Mouse (Mus musculus): Measurements from ENCODE around the gene Cacng6. TPM values are rescaled to one million over a fixed set of nuclear protein-coding genes. Genes with fewer than 3 reads are reported as not detected.

The Cacng6 gene
- polyA plus RNA-seq, 1 experiment from 2014 or later: 3.0 TPM

- H3K9me3 ChIP-seq (replicated peaks; ENCODE audit: control insufficient read depth, low read length): no peaks in the 10 kb centered on the region
- H3K27ac ChIP-seq (ENCODE audit: low read length): no peak overlapping the region
- no peak overlapping the region for H3K9ac ChIP-seq (ENCODE audit: low read length)
- H3K4me2 ChIP-seq (ENCODE audit: low read depth, low read length): no peak overlapping the region
- WGBS: 59% methylated on average over 6 of the region's 6 CpGs
- no peaks in the 10 kb centered on the region for H3K4me1 ChIP-seq (ENCODE audit: control insufficient read depth, insufficient read depth, low read length)
- no peak for ATAC-seq (ENCODE audit: insufficient read depth, low FRiP score)
- H3K27me3 ChIP-seq (ENCODE audit: control insufficient read depth, insufficient read depth, low read length): peaks cover 1% of the 10 kb centered on the region; the same call in 1 of the 2 replicates
- H3K4me3 ChIP-seq (replicated peaks; ENCODE audit: low read length): no peak overlapping the region
- H3K36me3 ChIP-seq (ENCODE audit: control insufficient read depth, insufficient read depth, low read length): no peaks in the 10 kb centered on the region
Measured at GRCm38 (mm10) chr7:3430161-3430560, 6.2 kb downstream of the Cacng6 start.

DNA sequence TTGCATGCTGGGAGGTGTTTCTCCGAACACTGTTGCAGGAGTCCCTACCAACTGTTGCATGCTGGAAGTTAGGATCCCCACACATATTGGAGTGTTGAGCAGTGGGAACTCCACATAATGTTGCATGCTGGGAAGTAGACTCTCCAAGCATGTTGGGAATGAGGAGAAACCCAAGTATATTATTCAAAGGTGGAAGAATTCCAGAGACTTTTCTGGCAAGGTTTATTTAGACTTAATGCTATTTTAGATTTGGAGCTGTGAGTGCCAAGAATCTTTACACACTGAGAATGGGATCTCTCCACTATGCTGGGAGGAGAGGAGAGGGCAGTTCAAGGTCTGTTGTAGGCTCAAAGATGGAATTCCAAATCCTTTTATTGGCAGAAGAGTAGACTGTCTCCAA, 8.1 kb downstream of the Cacng6 start:
- no peak for ATAC-seq (ENCODE audit: insufficient read depth, low FRiP score)
- 88% methylated on average over 1 of the region's 1 CpGs for WGBS
- H3K4me3 ChIP-seq (replicated peaks; ENCODE audit: low read length): no peak overlapping the region

GRCm38 (mm10) chr7:3437941-3438340, 13.9 kb downstream of the Cacng6 start:
- Histone ChIP-seq H3K4me1 (ENCODE audit: control insufficient read depth, insufficient read depth, low read length) (peaks cover 3% of the 10 kb centered on the region; the same call in 1 of the 2 replicates), H3K4me3 (replicated peaks; ENCODE audit: low read length) (no peak overlapping the region), H3K4me2 (ENCODE audit: low read depth, low read length) (no peak overlapping the region), H3K27me3 (ENCODE audit: control insufficient read depth, insufficient read depth, low read length) (no peaks in the 10 kb centered on the region), H3K9ac (ENCODE audit: low read length) (no peak overlapping the region), H3K9me3 (replicated peaks; ENCODE audit: control insufficient read depth, low read length) (no peaks in the 10 kb centered on the region), H3K27ac (ENCODE audit: low read length) (no peak overlapping the region), H3K36me3 (ENCODE audit: control insufficient read depth, insufficient read depth, low read length) (no peaks in the 10 kb centered on the region)
- ATAC-seq (ENCODE audit: insufficient read depth, low FRiP score): no peak
- WGBS: 36% methylated on average over 5 of the region's 5 CpGs

More for the DNA sequence above, 8.1 kb downstream of the Cacng6 start:
- Histone ChIP-seq H3K9ac (ENCODE audit: low read length) (no peak overlapping the region), H3K27ac (ENCODE audit: low read length) (no peak overlapping the region), H3K27me3 (ENCODE audit: control insufficient read depth, insufficient read depth, low read length) (no peaks in the 10 kb centered on the region), H3K9me3 (replicated peaks; ENCODE audit: control insufficient read depth, low read length) (no peaks in the 10 kb centered on the region), H3K4me1 (ENCODE audit: control insufficient read depth, insufficient read depth, low read length) (no peaks in the 10 kb centered on the region), H3K4me2 (ENCODE audit: low read depth, low read length) (no peak overlapping the region), H3K36me3 (ENCODE audit: control insufficient read depth, insufficient read depth, low read length) (no peaks in the 10 kb centered on the region)

- Histone ChIP-seq H3K9me3 (replicated peaks; ENCODE audit: control insufficient read depth, low read length) (no peaks in the 10 kb centered on the region), H3K4me1 (ENCODE audit: control insufficient read depth, insufficient read depth, low read length) (peaks cover 3% of the 10 kb centered on the region; the same call in 1 of the 2 replicates), H3K27me3 (ENCODE audit: control insufficient read depth, insufficient read depth, low read length) (no peaks in the 10 kb centered on the region), H3K4me3 (replicated peaks; ENCODE audit: low read length) (no peak overlapping the region), H3K4me2 (ENCODE audit: low read depth, low read length) (no peak overlapping the region), H3K36me3 (ENCODE audit: control insufficient read depth, insufficient read depth, low read length) (no peaks in the 10 kb centered on the region), H3K27ac (ENCODE audit: low read length) (no peak overlapping the region), H3K9ac (ENCODE audit: low read length) (no peak overlapping the region)
- WGBS: 87% methylated on average over 9 of the region's 11 CpGs
- no peak for ATAC-seq (ENCODE audit: insufficient read depth, low FRiP score)
Measured at GRCm38 (mm10) chr7:3439984-3440383, 16.0 kb downstream of the Cacng6 start.

DNA sequence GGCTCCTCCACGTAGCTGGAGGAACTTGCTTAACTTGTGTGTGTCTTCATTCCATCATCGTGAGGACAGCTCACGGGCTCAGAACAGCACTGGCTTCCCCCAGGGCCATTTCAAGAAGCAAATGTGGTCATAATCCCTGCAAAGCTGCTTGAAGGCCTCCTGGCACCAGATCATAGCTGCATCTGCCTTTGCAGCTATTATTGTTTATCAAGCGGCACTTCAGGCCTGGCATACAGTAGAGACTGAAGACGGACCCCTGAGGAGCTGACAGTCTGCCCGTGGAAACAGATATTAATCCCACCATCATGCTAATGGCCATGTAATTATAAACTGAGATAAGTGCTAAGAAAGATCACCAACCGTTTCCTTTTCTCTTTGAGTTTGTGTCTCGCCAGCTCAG, 16.5 kb downstream of the Cacng6 start:
- whole genome bisulfite sequencing: 52% methylated on average over 8 of the region's 8 CpGs
- Histone ChIP-seq H3K9ac (ENCODE audit: low read length) (no peak overlapping the region), H3K4me3 (replicated peaks; ENCODE audit: low read length) (no peak overlapping the region), H3K9me3 (replicated peaks; ENCODE audit: control insufficient read depth, low read length) (no peaks in the 10 kb centered on the region), H3K4me2 (ENCODE audit: low read depth, low read length) (no peak overlapping the region), H3K27ac (ENCODE audit: low read length) (no peak overlapping the region), H3K36me3 (ENCODE audit: control insufficient read depth, insufficient read depth, low read length) (no peaks in the 10 kb centered on the region), H3K27me3 (ENCODE audit: control insufficient read depth, insufficient read depth, low read length) (no peaks in the 10 kb centered on the region), H3K4me1 (ENCODE audit: control insufficient read depth, insufficient read depth, low read length) (peaks cover 3% of the 10 kb centered on the region; the same call in 1 of the 2 replicates)
- ATAC-seq (ENCODE audit: insufficient read depth, low FRiP score): no peak

- Histone ChIP-seq H3K4me2 (ENCODE audit: low read depth, low read length) (no peak overlapping the region), H3K4me3 (replicated peaks; ENCODE audit: low read length) (no peak overlapping the region), H3K9ac (ENCODE audit: low read length) (no peak overlapping the region), H3K4me1 (ENCODE audit: control insufficient read depth, insufficient read depth, low read length) (peaks cover 3% of the 10 kb centered on the region; the same call in 1 of the 2 replicates), H3K9me3 (replicated peaks; ENCODE audit: control insufficient read depth, low read length) (no peaks in the 10 kb centered on the region), H3K27ac (ENCODE audit: low read length) (no peak overlapping the region), H3K36me3 (ENCODE audit: control insufficient read depth, insufficient read depth, low read length) (no peaks in the 10 kb centered on the region), H3K27me3 (ENCODE audit: control insufficient read depth, insufficient read depth, low read length) (no peaks in the 10 kb centered on the region)
- ATAC-seq (ENCODE audit: insufficient read depth, low FRiP score): no peak
- WGBS: 76% methylated on average over 10 of the region's 10 CpGs
Measured at GRCm38 (mm10) chr7:3442476-3443062, 18.6 kb downstream of the Cacng6 start.

DNA sequence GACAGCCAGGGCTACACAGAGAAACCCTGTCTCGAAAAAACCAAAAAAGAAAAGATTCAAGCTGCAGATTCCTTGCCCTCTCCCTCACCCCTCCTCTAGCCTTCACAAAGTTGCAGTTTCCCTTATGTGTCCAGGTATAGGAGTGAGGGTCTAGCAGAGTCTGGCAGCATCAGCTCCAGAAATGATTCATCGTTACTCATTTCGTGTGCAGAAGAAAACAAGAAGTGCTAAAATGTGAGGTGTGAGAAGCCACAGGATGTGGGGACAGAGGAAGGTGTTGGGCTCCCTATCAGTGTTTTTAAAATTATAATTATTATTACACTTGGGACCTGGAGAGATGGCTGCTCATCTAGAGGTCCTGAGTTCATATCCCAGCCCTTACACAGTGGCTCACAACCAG, 20.7 kb downstream of the Cacng6 start:
- 70% methylated on average over 3 of the region's 3 CpGs for WGBS

GRCm38 (mm10) chr7:3446584-3446983, 22.6 kb downstream of the Cacng6 start:
- 51% methylated on average over 3 of the region's 3 CpGs for WGBS
- no peak overlapping the region for H3K27ac ChIP-seq (ENCODE audit: low read length)
- H3K9ac ChIP-seq (ENCODE audit: low read length): no peak overlapping the region
- no peaks in the 10 kb centered on the region for H3K36me3 ChIP-seq (ENCODE audit: control insufficient read depth, insufficient read depth, low read length)
- no peaks in the 10 kb centered on the region for H3K9me3 ChIP-seq (replicated peaks; ENCODE audit: control insufficient read depth, low read length)
- no peak overlapping the region for H3K4me3 ChIP-seq (replicated peaks; ENCODE audit: low read length)
- ATAC-seq (ENCODE audit: insufficient read depth, low FRiP score): no peak
- H3K27me3 ChIP-seq (ENCODE audit: control insufficient read depth, insufficient read depth, low read length): no peaks in the 10 kb centered on the region
- H3K4me1 ChIP-seq (ENCODE audit: control insufficient read depth, insufficient read depth, low read length): no peaks in the 10 kb centered on the region
- no peak overlapping the region for H3K4me2 ChIP-seq (ENCODE audit: low read depth, low read length)

More for the DNA sequence above, 20.7 kb downstream of the Cacng6 start:
- no peak overlapping the region for H3K9ac ChIP-seq (ENCODE audit: low read length)
- no peak overlapping the region for H3K4me3 ChIP-seq (replicated peaks; ENCODE audit: low read length)
- no peak overlapping the region for H3K4me2 ChIP-seq (ENCODE audit: low read depth, low read length)
- ATAC-seq (ENCODE audit: insufficient read depth, low FRiP score): no peak
- no peaks in the 10 kb centered on the region for H3K9me3 ChIP-seq (replicated peaks; ENCODE audit: control insufficient read depth, low read length)
- H3K27ac ChIP-seq (ENCODE audit: low read length): no peak overlapping the region
- no peaks in the 10 kb centered on the region for H3K27me3 ChIP-seq (ENCODE audit: control insufficient read depth, insufficient read depth, low read length)
- no peaks in the 10 kb centered on the region for H3K4me1 ChIP-seq (ENCODE audit: control insufficient read depth, insufficient read depth, low read length)
- no peaks in the 10 kb centered on the region for H3K36me3 ChIP-seq (ENCODE audit: control insufficient read depth, insufficient read depth, low read length)

- no peaks in the 10 kb centered on the region for H3K27me3 ChIP-seq (ENCODE audit: control insufficient read depth, insufficient read depth, low read length)
- H3K36me3 ChIP-seq (ENCODE audit: control insufficient read depth, insufficient read depth, low read length): no peaks in the 10 kb centered on the region
- H3K27ac ChIP-seq (ENCODE audit: low read length): no peak overlapping the region
- no peaks in the 10 kb centered on the region for H3K4me1 ChIP-seq (ENCODE audit: control insufficient read depth, insufficient read depth, low read length)
- WGBS: 76% methylated on average over 4 of the region's 4 CpGs
- ATAC-seq (ENCODE audit: insufficient read depth, low FRiP score): no peak
- H3K9ac ChIP-seq (ENCODE audit: low read length): no peak overlapping the region
- H3K4me2 ChIP-seq (ENCODE audit: low read depth, low read length): no peak overlapping the region
- H3K9me3 ChIP-seq (replicated peaks; ENCODE audit: control insufficient read depth, low read length): no peaks in the 10 kb centered on the region
- H3K4me3 ChIP-seq (replicated peaks; ENCODE audit: low read length): no peak overlapping the region
Measured at GRCm38 (mm10) chr7:3447026-3447425, 23.0 kb downstream of the Cacng6 start.
